Mouse (Mus musculus) adrenal gland, postnatal 14 days (tissue): ENCODE measurements around the gene Pkp2. TPM values are rescaled to one million over a fixed set of nuclear protein-coding genes. Genes with fewer than 3 reads are reported as not detected.
"Not testable (repeated sequence)": the region's sequence is repeated elsewhere in the genome, so short reads cannot be mapped to it uniquely, and the experiment has no call there.

ENCODE experiments used
- DNase-seq: peaks from one replicate; pipeline ENCODE4 v3.0.0; 2021; ENCODE audit warnings: mixed read lengths
- long read RNA-seq, 2 experiments: library from polyadenylated mRNA; stranded (forward); transcript quantifications; one replicate each; pipeline ENCODE4 v2.0.0; 2021
- total RNA-seq: library from RNA; stranded (reverse); gene quantifications from 2 replicates; pipeline ENCODE4 v1.2.3, GENCODE M21; 2021

Pkp2 gene
- total RNA-seq = 2.7 and 4.3 TPM in 2 replicates
- long read RNA-seq, experiment 1, partial matches to known transcripts = 0 of 4 reads
- long read RNA-seq, experiment 1, other reads (novel, unspliced or antisense) = 0 of 4 reads
- long read RNA-seq, experiment 2, partial matches to known transcripts = 1 of 3 reads
- long read RNA-seq, experiment 2, other reads (novel, unspliced or antisense) = 1 of 3 reads

DNA sequence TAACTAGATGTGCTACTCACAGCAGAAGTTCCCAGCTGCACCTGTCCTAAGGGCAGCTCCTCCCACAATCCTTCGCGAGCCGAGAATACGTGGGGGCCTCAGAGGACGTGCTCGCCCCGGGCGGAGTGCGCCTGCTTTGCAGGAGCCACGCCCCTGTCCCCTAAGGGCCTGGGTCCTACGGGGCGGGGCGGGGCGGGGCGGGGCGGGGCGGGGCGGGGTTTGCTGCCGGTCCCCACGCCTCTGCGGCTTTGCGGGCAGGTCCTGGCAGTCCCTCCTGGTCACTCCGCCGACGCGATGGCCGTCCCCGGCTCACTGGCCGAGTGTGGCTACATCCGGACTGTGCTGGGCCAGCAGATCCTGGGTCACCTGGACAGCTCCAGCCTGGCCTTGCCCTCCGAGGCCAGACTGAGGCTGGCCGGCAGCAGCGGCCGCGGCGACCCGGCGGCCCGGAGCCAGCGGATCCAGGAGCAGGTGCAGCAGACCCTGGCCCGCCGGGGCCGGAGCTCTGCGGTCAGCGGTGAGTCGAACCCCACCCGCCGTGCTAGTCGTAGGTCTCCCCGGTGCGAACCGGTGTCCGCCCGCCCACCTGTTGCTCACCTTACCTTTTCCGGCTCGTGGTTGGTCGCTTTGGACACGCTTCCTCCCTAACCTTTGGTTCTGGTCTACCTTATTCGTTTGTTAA lies at the start of gene Pkp2:
Gene Pkp2, plus strand, starts transcription at position 240 of the 682 bp plus-strand sequence.
- peak; percentile 70 for DNase-seq

DNA sequence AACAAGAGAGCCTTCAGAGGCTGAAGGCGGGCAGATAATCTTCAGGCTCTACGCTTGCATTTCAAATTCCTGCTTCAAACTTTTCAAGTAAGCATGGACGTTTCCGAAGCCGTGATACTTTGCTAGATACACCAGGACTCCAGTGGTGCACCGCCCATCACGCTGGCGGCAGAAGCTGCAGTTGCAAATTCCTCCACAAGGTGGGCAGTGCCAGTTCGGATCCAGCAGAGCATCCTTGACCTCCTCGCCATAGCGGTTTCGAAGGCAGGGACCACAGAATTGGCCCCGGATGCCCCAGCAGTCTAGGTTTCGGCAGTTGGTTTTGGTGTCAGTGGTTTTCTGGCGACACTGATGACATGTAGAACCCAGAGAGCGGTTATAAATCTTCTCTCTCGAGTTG lies 15.7 kb upstream of the Pkp2 start:
- DNase-seq = no peak

DNA sequence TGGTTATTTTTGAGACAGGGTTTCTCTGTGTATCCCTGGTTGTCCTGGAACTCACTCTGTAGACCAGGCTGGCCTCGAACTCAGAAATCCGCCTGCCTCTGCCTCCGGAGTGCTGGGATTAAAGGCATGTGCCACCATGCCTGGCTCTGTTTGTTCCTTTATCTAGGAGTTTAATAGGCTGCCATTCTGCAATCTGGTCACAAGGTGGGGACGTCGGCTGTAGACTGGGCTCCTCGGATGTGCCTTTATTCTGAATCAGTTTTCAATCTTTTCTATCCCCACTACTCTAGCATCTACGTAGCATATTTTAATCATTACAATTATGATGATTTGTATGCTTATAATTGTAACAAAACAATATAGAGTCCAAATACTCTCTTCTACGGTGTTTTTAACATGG lies 11.1 kb upstream of the Pkp2 start:
- peak; percentile 47 for DNase-seq

DNA sequence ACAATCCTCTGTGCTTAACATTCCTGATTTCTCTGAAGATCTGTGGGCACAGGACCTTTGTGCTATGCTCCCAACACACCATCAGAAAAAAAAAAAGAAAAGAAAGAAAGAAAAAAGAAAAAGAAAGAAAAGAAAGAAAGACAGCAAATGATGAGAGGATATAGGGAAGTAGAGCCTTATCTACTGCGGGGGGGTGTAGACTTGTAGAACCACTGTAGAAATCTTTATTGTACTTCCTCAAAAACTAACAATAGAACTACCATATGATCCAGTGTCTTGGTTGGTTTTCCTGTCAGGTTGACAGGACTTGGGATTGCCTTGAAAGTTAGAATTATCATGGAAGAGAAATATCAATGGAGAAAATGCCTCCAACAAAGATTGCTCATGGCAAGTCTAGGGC lies 8.5 kb upstream of the Pkp2 start:
- no peak for DNase-seq

DNA sequence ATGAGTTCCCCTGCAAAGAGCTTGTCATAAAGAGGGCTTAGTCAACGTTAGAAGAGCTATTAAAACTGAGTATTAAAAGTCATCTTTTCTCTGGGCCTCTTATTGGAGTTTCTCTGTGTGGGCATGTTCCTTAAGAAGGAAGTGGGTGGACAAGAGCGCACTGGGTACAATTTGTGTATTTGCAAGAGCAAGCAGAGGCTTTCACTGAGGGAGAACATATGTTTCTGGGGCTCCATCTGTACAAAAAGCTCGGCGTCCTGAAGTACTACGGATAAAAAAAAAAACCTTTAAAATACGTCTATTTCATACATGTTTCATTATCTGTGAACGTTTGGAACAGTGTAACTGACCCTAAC lies 417 bp upstream of the Pkp2 start:
- DNase-seq = no peak

DNA sequence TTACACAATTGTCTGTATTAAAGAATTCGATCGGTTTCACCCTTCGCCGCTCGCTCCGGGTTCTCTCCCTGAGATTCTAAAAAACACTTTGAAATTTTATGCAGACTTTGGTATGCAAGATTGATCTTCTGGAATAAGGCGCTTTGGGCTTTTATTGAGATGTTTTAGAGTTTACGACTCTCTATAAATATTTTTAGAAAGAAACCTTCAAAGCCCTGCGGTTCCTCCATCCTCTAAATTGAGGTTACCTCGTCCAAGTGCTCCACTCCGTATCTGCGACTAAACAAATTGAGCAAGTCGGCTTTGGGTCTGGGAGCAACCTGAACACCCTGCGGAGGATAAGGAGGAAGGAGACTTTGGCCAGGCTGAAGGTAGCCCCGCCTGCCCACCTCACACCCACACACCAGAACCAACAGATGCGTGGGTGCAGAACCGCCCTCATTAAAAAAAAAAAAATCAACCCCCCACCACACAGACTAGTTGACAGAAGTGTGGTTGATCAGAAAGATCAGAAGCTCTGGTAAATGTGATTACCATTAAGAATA lies 715 bp downstream of the Pkp2 start:
- DNase-seq = no peak

DNA sequence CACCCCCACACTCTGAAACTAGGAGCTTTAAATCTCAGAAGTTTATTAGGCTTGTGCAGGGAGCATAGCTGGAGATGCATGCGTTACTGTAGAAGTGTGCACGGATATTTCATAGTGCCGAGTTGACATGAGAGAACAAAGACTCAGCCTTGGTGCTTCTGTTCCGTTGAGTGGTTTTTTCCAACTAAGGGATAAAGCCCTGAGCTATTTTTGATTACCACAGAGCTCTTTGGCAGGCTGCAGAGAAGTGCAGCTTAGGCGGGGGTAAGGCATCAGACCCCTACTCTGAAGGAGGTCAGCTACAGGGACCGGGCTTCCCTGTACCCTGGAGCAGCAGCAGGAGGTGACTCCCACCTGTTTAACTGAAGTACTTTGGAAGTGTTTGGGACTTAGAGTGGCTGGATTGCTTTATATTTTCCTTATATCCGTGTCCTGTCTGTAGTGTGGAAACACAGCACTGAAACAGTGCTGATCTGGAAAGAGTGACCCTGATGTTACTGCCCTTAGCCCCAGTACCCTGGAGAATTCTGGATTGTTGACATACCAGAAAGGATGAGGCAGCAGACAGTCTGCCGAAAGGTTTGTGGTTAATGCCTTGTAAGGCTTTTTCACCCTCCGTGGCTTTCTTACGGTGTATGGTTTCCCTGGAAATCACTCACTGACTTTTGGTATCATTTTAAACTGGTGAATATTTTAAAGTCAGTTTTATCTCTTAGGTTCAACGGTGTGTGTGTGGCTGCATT lies 2.7 kb downstream of the Pkp2 start:
- no peak for DNase-seq

DNA sequence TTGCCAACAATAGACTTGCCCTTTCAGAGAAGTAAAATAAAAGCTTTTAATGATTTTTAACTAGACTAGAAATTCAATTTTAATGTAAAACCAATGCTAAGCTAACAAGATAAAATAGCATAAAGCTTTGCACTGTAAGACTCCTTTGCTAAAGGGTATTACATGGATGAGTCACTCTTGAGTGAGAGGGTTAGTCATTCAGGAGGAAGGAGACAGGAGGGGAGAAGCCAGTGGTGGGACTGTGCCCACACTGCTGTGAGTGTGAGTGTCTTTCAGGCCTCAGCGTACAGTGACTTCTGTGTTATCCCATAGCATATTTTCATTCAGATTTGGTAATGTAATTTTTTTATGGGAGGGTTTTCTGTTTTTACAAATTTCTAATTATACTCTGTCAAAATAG lies 3.8 kb downstream of the Pkp2 start:
- no peak for DNase-seq

DNA sequence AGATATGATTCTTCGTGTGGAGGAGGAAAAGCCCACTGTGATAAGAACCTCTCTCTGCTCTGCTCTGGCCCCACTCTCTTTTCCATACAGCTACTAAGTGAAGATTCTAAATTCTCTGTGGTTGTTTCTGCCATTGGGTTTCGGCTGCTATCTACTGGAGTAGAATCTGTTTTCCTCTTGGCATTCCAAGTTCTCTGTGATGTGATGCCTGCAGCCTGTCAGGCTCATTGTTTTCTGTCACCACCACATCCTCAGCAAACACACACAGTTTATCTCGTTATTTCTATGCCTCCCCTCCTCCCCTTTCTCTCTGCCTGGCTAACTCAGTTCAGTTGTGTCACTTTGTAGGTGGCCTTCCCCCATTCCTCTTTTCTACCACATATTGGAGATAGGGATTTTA lies 6.7 kb downstream of the Pkp2 start:
- no peak for DNase-seq

DNA sequence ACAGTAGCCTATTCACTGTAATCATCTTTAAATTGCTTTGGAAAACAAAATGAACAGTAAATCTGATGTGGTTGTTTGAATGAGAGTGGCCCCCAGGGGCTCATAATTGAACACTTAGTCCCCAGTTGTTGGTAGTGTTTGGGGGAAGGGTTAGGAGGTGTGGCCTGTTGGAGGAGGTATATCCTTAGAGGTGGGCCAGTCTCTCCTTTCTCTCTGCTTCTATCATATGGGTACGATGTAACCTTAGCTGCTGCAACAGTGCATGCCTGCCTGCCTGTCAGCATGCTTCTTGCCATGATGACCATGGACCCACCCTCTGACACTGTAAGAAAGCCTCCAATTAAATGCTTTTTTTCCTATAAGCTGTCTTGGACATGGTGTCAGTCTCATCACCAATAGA lies 9.5 kb downstream of the Pkp2 start:
- DNase-seq = no peak

DNA sequence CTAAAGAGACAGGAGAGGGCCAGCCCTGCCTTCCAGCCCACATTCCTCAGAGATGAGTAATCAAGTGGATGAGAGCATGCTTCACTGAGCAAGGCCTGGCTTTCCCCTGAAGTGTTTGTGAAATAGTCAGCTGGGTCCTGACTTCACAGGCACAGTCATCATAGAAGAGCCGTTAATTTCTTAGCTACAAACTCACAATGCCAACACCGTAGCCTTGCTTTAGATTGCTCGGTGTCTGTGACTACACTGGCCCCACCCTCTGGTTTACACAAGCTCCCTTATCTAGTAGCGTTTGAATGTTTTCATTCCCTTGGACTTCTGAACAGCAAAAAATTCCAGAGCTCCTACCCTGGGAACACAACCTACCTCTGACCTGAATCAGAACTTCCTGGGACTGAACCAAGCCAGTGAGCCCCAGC lies 11.4 kb downstream of the Pkp2 start:
- peak; percentile 39 for DNase-seq

DNA sequence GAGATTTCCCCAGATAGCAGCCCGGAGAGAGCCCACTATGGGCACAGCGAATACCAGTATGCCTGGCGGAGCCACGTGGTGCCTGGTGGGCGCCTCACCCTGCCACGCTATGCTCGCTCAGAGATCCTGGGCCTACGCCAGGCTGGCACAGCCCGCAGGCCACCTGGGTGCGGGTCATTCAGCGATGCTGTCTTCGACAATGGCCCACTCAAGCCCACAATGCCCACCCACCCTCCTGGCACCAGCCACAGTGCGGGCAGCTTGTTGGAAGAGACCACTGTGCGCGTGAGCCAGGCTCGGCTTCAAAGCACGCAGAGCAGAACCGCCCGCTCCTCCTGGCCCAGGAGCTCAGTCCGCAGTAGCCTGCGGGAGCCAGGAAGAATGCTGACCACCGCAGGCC lies 12.7 kb downstream of the Pkp2 start:
- no peak for DNase-seq

DNA sequence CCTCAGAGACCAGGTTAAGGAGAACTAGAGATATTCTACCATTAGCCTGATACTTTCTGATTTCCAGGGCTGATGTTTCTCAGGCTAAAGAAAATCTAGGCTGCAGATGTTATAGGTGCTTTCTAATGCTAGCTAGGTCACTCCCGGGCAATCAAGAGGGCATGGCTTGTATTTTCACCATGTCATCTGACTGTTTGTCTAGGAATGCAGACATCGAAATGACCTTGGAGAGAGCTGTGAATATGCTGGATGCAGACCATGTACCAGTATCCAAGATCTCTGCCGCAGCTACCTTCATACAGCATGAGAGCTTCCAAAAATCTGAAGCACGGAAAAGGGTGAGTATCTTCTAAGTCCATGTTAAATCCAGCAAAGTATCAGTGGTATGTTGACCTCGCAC lies 17.3 kb downstream of the Pkp2 start:
- no peak for DNase-seq

DNA sequence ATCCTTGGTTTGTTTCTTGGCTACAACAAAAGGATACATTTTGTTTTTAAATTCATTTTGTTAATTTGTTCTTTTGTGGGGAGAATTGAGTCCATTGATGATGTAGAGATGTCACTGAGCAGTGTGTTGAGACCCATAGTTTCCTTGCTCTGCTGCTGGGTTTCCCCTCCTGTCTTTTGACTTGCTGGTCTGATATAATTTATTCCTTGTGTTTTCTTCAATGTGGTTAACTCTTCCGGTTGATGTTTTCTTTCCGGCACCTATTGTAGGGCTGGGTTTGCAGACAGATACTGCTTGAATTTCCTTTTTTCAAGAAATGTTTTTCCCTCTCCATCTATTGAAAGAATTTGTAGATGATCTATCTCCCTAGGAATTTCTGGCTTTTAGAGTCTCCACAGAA lies 20.8 kb downstream of the Pkp2 start:
- DNase-seq = no peak

DNA sequence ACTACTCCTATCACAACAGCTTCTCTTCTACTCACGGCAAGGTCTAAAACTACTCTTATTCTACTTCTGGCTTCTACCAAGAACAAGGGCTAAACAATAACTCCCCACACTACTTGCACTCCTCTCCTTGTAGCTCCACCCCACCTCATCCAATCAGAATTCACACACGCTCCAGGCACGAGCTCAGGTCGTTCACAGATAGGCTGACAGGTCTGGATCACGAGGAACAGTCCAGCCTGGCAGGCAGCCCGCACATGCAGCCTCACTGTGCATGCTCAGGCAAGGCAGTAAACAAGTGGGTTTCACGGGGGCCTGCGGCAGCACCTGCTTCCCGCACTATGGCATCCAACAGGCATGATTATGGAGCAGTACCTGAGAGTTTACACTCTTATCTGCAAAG lies 23.6 kb downstream of the Pkp2 start:
- DNase-seq = not testable (repeated sequence)

DNA sequence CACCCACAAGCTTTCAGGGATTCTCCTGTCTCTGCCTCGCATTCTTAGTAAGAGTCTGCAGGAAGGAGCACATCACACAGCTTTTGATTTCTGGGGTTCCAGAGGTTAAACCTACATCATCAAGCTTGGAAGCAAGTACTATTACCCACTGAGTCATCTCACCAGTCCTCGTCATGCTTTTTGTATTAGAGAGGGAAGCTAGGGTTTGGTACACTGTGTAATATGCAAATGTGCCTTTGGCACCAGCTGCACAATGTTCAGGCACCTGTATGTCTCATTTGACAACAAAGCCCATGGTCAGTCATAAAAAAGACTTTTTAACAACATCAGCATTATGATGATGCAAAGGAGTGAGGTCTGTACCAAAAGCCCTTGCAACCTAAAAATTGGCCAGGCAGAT lies 25.2 kb downstream of the Pkp2 start:
- no peak for DNase-seq

DNA sequence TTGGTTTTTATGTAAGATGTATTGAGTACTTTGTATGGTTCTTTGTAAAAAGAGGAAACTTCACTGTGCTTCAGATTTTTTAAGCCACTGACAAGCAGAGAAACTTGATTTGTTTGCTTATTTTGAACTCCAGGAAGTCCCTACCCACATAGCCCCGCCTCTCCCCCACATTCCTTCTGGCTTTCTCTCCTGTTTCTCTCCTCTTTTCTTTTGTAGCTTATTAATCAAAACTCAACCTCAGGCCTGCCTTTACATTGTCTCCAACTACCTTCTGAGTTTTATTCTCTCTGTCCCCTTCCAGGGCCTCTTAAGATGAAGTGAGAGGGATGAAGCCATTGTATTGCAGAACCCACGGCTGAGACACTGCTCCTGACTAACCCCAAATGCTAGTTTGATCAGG lies 31.6 kb downstream of the Pkp2 start:
- DNase-seq = no peak

DNA sequence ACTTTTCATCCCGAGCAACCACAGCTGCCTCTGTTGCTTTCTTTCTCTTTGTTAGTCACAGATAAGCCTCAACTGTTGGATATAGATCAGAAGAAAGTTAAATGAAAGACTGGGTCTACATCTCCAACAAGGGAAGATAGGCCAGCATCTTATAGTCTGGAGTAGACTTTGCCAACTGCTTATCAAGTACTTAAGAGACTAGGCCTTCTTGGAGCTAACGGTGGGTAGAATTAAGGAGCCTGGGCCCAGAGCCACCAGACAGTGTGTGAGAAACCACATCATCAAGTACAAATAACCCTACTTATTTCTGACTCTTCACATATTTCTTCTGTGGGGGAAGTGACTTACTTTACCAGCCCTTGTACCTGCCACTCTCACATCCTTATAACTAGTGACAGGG lies 37.4 kb downstream of the Pkp2 start:
- no peak for DNase-seq

DNA sequence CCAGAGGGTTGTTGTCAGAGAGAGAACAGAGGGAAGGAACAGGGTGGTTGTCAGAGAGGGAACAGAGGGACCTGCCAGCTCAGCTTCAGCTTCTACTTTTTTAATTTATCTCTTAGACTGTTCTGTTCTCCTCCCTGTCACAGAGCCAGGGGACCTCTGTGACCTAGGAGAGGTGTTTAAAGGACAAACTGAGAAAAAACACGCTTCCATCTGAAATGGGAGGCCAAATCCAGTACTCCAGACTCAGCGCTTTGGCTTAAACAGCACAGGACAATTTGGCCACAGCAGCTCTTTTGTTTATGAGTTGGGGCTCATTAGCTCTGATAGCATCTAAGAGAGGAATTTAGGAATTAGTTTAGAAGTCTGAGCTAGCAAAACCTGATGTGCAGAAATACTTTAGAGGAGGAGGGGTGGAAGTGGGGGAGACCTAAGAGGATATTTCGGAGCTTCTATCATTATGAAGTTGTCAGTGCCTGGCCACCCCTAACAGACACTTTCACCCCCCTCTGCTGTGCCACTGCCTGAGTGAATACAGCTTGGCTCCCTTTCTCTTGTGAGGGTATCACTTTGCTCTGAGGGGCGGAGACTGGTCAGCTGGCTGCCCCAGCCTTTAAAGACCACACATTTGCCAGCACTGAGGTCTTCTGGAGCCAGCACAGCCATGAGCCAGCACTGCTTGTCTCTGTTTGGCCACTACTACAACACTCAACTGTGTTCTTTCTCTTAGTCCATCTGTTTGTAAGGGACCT lies 40.4 kb downstream of the Pkp2 start:
- DNase-seq = no peak

DNA sequence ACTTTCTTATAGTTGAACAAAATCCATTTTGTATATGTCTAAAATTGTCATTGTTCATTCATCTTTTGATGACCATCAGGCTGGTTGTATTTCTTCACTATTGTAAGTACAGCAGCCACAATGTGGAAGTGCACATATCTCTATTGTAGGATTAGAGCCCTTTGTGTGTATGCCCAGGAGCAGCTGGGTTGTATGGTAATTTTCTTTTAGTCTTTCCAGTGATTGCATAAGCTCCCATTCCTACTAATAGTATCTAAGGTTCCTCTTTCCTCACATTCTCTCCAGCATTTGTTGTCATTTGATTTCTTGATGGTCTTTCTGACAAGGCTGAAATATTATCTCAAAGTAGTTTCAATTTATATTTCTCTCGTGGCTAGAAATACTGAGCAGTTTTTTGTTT lies 42.1 kb downstream of the Pkp2 start:
- DNase-seq = no peak

DNA sequence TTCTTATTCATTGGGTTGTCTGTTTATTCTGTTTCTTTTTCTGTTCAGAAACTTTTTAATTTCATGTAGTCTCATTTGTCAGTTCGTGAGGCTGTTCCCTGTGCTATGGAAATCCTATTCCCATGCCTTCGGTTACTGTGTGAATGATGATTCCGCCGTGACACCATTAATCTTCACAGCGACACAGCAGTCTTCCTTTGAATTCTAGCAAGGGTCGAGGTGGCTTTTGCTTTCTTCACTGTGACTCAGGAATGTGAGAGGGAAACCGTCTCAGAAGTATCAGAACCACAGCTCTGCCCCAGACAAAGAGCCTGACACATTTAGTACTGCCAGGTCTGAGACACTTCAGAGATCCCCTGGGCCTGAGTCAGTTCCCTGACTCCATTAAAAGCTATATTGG lies 42.8 kb downstream of the Pkp2 start:
- DNase-seq = no peak

DNA sequence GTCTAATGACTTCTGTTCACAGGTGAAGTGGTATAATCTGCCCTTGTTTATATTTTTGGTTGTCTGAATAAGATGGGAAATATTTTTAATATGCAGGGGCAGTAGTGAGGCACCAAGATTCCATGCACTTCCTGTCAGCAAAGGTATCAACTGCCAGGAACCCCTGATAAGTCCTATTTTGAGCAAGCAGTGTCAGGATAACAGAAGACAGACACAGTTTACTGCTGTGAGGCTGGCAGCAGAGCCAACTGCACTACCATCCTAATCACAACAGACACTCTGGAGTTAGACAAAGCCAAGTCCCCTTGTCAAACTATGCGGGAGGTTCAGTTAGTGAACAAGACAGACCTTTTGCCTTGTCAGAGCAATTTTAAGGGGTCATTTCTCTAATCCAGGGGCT lies 43.6 kb downstream of the Pkp2 start:
- DNase-seq = no peak

DNA sequence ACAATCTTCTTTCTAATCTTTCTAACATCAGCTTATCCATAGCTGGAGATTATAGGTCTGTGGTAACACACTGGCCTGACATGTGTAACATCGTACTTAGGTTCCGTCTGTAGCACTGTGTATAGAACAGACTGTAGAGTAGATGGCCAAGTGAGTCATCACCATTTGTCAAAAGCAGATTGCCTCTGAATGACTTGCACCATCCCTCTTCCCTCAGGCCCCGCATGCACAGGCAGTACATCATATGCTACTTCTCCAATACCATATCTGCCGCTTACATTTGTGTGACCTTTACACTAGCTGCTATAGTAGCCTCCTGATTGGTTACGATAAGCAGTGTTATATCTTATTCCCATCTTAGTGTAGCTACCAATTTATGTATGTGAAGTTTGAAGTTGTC lies 47.8 kb downstream of the Pkp2 start:
- DNase-seq = no peak
